Mouse (Mus musculus) liver, embryonic 15.5 days (tissue): ENCODE measurements around the gene Mrfap1. TPM values are rescaled to one million over a fixed set of nuclear protein-coding genes. Genes with fewer than 3 reads are reported as not detected.
A peak's percentile ranks its signal among the peaks of the same experiment; 100 is the strongest.
"Not testable (repeated sequence)": the region's sequence is repeated elsewhere in the genome, so short reads cannot be mapped to it uniquely, and the experiment has no call there.

ENCODE experiments used
- ATAC-seq: fragments of 200-750 bp; cut with Nextera tagmentation; 2 replicates; pipeline ENCODE4 v1.8.0; 2017; ENCODE audit warnings: moderate number of reproducible peaks, mild to moderate bottlenecking, moderate library complexity; ENCODE audit not compliant: insufficient read depth
- H3K27ac ChIP-seq: fragments of 300-500 bp; sonication (generic); replicated peaks from 2 replicates; pipeline ENCODE4 v1.5.1; 2015; ENCODE audit warnings: mild to moderate bottlenecking, inconsistent platforms
- H3K27me3 ChIP-seq: fragments of 300-500 bp; sonication (generic); 2 replicates; pipeline ENCODE4 v1.6.1; 2015; ENCODE audit warnings: mild to moderate bottlenecking, inconsistent platforms
- H3K36me3 ChIP-seq: fragments of 300-500 bp; sonication (generic); replicated peaks from 2 replicates; pipeline ENCODE4 v1.6.1; 2015; ENCODE audit warnings: moderate library complexity, mild to moderate bottlenecking, inconsistent platforms
- H3K4me1 ChIP-seq: fragments of 300-500 bp; sonication (generic); replicated peaks from 2 replicates; pipeline ENCODE4 v1.6.1; 2015; ENCODE audit warnings: inconsistent platforms
- H3K4me2 ChIP-seq: fragments of 300-500 bp; sonication (generic); 2 replicates; pipeline ENCODE4 v1.6.1; 2015; ENCODE audit warnings: moderate library complexity, mild to moderate bottlenecking, inconsistent platforms
- H3K4me3 ChIP-seq: fragments of 300-500 bp; sonication (generic); replicated peaks from 2 replicates; pipeline ENCODE4 v1.5.1; 2015; ENCODE audit warnings: mild to moderate bottlenecking, inconsistent platforms
- H3K9ac ChIP-seq: fragments of 300-500 bp; sonication (generic); 2 replicates; pipeline ENCODE4 v1.6.1; 2015; ENCODE audit warnings: moderate library complexity, mild to moderate bottlenecking, inconsistent platforms
- H3K9me3 ChIP-seq: fragments of 300-500 bp; sonication (generic); replicated peaks from 2 replicates; pipeline ENCODE4 v1.6.1; 2016; ENCODE audit warnings: inconsistent platforms
- WGBS: fragments of 180-500 bp; shearing (Covaris S2); methylation state at CpG from one replicate; pipeline ENCODE4 v1.1.7; 2015; ENCODE audit warnings: mixed read lengths; ENCODE audit not compliant: insufficient replicate concordance; 5-methylcytosine and 5-hydroxymethylcytosine counted together
- polyA plus RNA-seq: library from polyadenylated mRNA; unstranded; fragments of >200 nt; fragmentation: Nextera tagmentation; extraction: Ambion mirVana; gene quantifications from 2 replicates; pipeline ENCODE4 v1.2.1, GENCODE M21; 2015

The Mrfap1 gene
- polyA plus RNA-seq, 1 experiment from 2014 or later = 145 TPM

DNA sequence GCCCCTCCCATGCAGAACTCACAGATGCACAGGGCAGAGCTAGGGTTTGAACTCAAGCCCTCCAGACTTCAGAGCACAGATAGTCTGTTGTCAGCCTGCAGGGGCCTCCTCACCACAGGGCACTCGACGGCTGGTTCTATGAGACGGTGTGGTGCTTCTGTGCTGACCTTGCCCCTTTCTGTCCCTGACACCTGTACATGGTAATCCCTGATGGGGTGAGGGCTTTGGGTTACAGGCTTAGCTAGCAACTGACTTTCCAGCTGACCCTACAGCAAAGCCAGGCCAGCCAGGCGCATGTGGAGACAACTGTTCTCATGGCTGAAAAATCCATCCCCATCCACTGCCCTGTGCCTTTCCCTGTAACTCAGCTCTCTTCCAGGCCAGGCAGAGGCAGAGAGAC, 26.3 kb upstream of the Mrfap1 start:
- peaks cover 62% of the 10 kb centered on the region for H3K36me3 ChIP-seq
- 86% methylated on average over 4 of the region's 4 CpGs for WGBS
- H3K9me3 ChIP-seq = no peaks in the 10 kb centered on the region
- ATAC-seq = no peak
- H3K4me2 ChIP-seq = no peak overlapping the region
- no peaks in the 10 kb centered on the region for H3K4me1 ChIP-seq
- no peaks in the 10 kb centered on the region for H3K27me3 ChIP-seq
- no peak overlapping the region for H3K4me3 ChIP-seq
- H3K9ac ChIP-seq = no peak overlapping the region
- H3K27ac ChIP-seq = no peak overlapping the region

DNA sequence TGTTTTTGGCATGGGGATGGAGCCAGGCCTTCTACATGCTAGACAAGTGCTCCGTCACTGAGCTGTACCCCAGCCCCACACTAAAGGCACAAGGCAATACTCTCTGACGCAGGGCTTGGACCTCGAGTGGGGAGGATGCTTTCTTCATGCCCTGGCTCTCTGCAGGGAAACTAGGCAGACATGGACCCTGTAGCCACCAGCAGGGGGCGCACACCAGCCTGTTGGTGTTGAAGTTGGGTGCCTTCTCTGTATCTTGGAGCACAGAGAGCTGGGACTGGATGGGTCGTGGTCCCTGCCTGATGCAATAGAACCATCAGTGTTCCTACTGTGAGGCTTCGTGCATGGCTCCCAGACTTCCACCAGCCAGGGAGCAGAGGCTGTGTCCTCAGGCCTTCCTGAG, 23.6 kb upstream of the Mrfap1 start:
- Histone ChIP-seq H3K27ac (no peak overlapping the region), H3K9me3 (no peaks in the 10 kb centered on the region), H3K4me2 (no peak overlapping the region), H3K9ac (no peak overlapping the region), H3K4me1 (no peaks in the 10 kb centered on the region), H3K4me3 (no peak overlapping the region), H3K27me3 (no peaks in the 10 kb centered on the region), H3K36me3 (peaks cover 52% of the 10 kb centered on the region)
- WGBS = 37% methylated on average over 6 of the region's 6 CpGs
- no peak for ATAC-seq

DNA sequence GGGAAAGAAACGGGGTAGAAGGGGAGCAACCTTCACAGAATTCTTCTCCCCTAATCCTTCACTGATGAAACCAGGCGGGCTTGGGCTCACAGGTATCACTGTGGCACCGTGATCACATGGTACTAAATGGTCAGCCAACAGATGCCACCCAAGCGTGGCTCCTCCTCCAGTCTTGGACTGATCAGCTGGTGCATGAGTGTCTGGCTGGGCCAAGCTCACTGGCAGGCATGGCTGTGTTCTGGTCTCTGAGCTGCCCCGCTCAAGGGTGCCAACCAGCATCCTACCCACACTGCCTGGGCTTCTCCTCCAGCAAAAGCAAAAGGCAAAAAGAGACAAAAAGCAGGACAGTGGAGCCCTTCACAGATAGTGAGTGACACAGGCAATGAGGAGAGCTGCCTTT, 23.2 kb upstream of the Mrfap1 start:
- no peak overlapping the region for H3K27ac ChIP-seq
- ATAC-seq = no peak
- 63% methylated on average over 5 of the region's 5 CpGs for WGBS
- no peak overlapping the region for H3K4me2 ChIP-seq
- no peaks in the 10 kb centered on the region for H3K4me1 ChIP-seq
- H3K36me3 ChIP-seq = peaks cover 49% of the 10 kb centered on the region
- no peaks in the 10 kb centered on the region for H3K27me3 ChIP-seq
- H3K9ac ChIP-seq = no peak overlapping the region
- H3K9me3 ChIP-seq = no peaks in the 10 kb centered on the region
- H3K4me3 ChIP-seq = no peak overlapping the region

DNA sequence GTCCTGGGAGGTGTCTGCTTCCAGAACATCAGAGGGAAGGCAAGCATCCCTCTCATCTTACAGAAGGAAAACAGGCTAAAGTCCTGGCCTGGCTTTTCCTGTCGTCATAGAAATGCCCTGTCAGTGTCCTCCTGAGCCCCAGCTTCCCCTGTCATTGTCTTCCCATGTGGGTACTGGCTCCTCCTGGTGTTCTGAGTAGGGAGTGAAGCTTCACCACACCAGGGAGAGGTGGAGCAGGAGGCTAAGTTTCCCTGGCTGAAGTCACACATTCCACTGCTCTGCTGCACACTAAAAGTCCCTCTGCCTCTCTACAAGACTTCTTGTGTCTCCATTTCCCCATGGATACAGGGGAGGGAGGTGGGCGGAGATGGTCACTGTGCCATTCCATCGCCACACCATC, 21.2 kb upstream of the Mrfap1 start:
- ATAC-seq = no peak
- H3K4me2 ChIP-seq = no peak overlapping the region
- H3K9me3 ChIP-seq = no peaks in the 10 kb centered on the region
- H3K36me3 ChIP-seq = peaks cover 37% of the 10 kb centered on the region
- no peaks in the 10 kb centered on the region for H3K27me3 ChIP-seq
- WGBS = 50% methylated on average over 3 of the region's 3 CpGs
- H3K27ac ChIP-seq = no peak overlapping the region
- no peaks in the 10 kb centered on the region for H3K4me1 ChIP-seq
- H3K9ac ChIP-seq = no peak overlapping the region
- H3K4me3 ChIP-seq = no peak overlapping the region

DNA sequence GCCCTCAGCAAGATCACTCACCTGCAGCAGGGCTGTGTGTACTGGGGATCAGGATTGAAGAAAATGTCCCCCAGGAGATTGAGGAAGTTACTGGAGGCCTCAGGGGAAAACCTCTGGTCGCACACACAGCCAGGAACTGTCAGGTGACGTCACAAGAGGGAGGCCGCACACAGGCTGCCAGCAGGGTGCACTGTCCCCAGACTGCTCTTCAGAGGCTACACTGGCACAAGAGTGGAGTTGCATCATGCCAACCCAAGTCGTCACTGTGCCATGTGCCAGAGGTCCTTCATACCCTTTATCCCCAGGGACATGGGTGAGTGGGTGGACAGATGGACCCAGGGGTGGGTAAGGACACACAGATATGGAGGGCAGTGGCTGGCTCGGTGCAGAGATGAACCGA, 18.0 kb upstream of the Mrfap1 start:
- Histone ChIP-seq H3K4me1 (no peaks in the 10 kb centered on the region), H3K27ac (no peak overlapping the region), H3K36me3 (peaks cover 26% of the 10 kb centered on the region; the same call in 1 of the 2 replicates), H3K9ac (no peak overlapping the region), H3K4me3 (no peak overlapping the region), H3K4me2 (no peak overlapping the region), H3K9me3 (no peaks in the 10 kb centered on the region), H3K27me3 (no peaks in the 10 kb centered on the region)
- no peak for ATAC-seq
- WGBS = 47% methylated on average over 6 of the region's 6 CpGs

DNA sequence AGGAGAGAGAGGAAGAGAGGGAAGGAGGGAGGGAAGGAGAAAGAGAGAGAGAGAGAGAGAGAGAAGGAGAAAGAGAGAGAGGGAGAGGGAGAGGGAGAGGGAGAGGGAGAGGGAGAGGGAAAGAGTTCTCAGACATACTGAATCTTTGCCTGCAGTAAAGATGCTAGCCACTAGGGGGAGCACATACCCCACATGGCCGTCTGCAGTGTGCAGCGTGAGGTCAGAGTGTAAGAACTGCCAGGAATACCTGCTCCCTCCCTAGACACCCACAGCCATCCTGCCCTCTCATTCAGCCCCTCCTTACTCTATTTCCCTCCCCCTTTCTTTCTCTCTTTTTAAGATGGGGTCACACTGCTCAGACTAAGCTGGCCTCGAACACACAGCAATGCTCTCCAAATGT, 14.8 kb upstream of the Mrfap1 start:
- no peak overlapping the region for H3K4me3 ChIP-seq
- WGBS = 28% methylated on average over 3 of the region's 3 CpGs
- ATAC-seq = 0 out of 2 replicates have a peak, but pooled peaks have one; percentile 14

DNA sequence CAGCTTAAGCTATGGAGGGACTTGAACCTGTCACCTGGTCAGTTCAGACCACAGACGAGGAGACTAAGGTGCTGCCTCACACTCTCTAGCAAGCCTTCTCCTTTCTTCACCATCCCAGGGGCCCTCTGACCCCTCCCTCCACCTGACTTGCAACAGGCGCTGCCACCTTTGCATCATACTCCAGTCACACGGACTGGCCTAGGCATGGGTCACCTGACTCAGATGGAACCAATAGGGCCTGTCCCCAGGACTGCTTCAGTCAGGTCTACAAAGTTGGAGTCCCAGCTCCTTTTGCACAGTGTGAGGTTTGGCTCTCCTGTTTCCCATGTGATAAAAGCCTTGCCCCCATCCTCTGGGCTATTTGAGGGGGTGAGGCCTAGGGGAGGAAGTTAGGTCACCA, 14.1 kb upstream of the Mrfap1 start:
- H3K27ac ChIP-seq = no peak overlapping the region
- H3K9ac ChIP-seq = no peak overlapping the region
- 58% methylated on average over 3 of the region's 3 CpGs for WGBS
- ATAC-seq = peak; percentile 10; the same call in 1 of the 2 replicates
- peaks cover 12% of the 10 kb centered on the region; the same call in 1 of the 2 replicates for H3K36me3 ChIP-seq
- H3K4me3 ChIP-seq = no peak overlapping the region
- no peaks in the 10 kb centered on the region for H3K9me3 ChIP-seq
- H3K4me2 ChIP-seq = no peak overlapping the region
- no peaks in the 10 kb centered on the region for H3K27me3 ChIP-seq
- H3K4me1 ChIP-seq = no peaks in the 10 kb centered on the region

More for the DNA sequence above, 14.8 kb upstream of the Mrfap1 start:
- H3K27me3 ChIP-seq = no peaks in the 10 kb centered on the region
- no peaks in the 10 kb centered on the region for H3K9me3 ChIP-seq
- H3K9ac ChIP-seq = no peak overlapping the region
- H3K4me2 ChIP-seq = no peak overlapping the region
- H3K36me3 ChIP-seq = peaks cover 14% of the 10 kb centered on the region; the same call in 1 of the 2 replicates
- no peak overlapping the region for H3K27ac ChIP-seq
- no peaks in the 10 kb centered on the region for H3K4me1 ChIP-seq

DNA sequence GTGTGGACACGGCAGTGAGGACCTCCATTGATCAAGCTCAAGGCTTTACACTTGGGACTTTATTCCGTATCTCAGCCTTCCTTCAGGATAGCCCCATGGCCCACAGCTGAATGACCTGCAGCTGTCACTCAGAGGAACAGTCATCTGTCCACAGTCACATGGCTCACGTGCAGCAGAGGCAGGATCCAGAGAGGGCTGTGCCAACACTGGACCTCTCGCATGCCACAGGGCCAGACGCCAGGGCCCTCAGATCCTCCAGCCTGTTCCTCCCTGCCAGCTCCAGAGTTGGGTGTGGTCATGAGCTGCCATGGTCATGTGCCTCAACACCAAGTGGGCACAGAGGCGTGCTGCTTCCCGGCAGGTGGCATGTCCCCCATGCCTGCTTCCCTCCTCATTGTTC, 12.6 kb upstream of the Mrfap1 start:
- H3K27me3 ChIP-seq = no peaks in the 10 kb centered on the region
- H3K36me3 ChIP-seq = peaks cover 10% of the 10 kb centered on the region; the same call in 1 of the 2 replicates
- no peak overlapping the region for H3K4me2 ChIP-seq
- no peak overlapping the region for H3K4me3 ChIP-seq
- no peak for ATAC-seq
- H3K27ac ChIP-seq = no peak overlapping the region
- no peaks in the 10 kb centered on the region for H3K9me3 ChIP-seq
- H3K4me1 ChIP-seq = no peaks in the 10 kb centered on the region
- 72% methylated on average over 7 of the region's 7 CpGs for WGBS
- no peak overlapping the region for H3K9ac ChIP-seq

DNA sequence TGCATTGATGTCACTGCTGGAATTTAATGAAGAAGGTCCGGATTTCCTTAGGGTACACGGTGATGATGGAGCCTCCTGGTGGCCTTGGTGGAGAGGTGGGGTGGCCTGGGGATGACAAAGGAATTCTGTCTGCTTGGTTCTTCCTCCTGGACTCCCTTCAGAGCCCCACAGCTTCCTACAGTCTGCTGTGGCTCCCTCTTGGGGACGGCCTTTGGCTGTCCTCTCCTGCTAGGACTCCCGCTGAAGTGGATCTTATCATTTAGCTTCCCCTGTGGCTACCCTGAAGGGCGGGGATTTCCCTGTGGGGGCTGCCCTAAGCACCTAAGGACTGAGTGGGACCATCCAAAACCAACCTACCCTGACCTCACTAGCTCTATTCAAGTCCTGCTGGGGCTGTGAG, 10.5 kb upstream of the Mrfap1 start:
- no peak overlapping the region for H3K4me3 ChIP-seq
- H3K36me3 ChIP-seq = no peaks in the 10 kb centered on the region; the same call in 1 of the 2 replicates
- no peak overlapping the region for H3K9ac ChIP-seq
- H3K9me3 ChIP-seq = no peaks in the 10 kb centered on the region
- ATAC-seq = no peak
- WGBS = 18% methylated on average over 5 of the region's 5 CpGs
- peaks cover 4% of the 10 kb centered on the region; the same call in 1 of the 2 replicates for H3K27me3 ChIP-seq
- no peak overlapping the region for H3K4me2 ChIP-seq
- H3K4me1 ChIP-seq = no peaks in the 10 kb centered on the region
- H3K27ac ChIP-seq = no peak overlapping the region

DNA sequence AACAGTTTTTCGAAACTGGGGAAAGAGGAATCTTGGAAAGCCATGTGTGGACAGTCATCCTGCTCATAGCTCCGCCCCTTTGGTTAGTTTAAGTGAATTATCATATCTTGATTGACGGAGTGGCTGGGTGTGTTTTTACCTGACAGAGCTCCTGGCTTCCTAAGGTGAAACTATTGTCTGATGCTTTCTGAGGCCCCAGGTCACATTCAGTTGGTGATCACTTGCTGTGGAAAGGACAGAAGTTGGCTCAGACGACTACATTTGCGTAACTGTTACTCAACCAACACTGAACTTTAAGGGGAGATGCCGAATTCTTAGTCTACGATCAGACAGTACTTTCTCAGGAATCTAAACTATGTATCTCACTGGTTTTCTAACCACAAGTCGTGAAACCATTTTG, 719 bp upstream of the Mrfap1 start:
- Histone ChIP-seq H3K27ac (peak overlapping the region; percentile 95), H3K36me3 (peaks cover 18% of the 10 kb centered on the region), H3K4me2 (peak overlapping the region; percentile 78), H3K27me3 (peaks cover 25% of the 10 kb centered on the region), H3K9ac (peak overlapping the region; percentile 39; the same call in 1 of the 2 replicates), H3K4me1 (peaks cover 22% of the 10 kb centered on the region), H3K4me3 (peak overlapping the region; percentile 83), H3K9me3 (no peaks in the 10 kb centered on the region)
- WGBS = 50% methylated on average over 8 of the region's 8 CpGs
- no peak for ATAC-seq

DNA sequence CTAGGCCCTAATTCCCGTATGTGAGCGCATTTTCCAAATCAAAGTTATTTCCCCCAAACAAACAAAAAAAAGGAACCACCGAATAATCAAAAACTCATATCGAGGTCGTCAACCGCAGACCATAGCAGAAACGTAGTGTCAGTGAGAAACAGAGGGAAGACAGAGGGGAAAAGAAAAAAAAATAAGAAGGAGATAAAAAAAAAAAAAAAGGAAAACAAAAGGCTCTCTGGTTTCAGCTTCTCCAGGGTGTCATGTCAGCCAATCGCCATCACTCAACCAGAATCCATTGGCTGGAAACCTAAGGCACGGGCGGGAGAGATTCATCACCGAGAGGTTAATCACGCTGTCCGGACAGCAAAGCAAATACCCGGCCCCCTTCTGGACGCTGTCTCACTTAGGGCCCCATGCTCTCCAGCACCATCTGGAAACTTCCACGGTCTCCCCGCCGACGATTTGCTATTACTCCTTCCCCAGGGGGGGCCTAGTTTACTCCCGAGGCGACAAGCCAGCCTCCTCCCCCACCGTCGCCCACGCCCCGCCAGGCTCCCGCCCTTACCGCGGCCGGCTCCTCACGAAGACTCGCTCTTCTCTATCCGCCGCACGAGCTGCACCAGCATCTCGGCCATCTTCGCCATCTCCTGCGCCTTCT, 801 bp downstream of the Mrfap1 start:
- Histone ChIP-seq H3K27ac (peak overlapping the region; percentile 95), H3K4me3 (peak overlapping the region; percentile 83), H3K9ac (peak overlapping the region; percentile 73), H3K4me2 (peak overlapping the region; percentile 78), H3K36me3 (peaks cover 18% of the 10 kb centered on the region), H3K27me3 (peaks cover 22% of the 10 kb centered on the region), H3K4me1 (peaks cover 32% of the 10 kb centered on the region)
- not testable (repeated sequence) for H3K9me3 ChIP-seq
- 2% methylated on average over 36 of the region's 37 CpGs for WGBS
- ATAC-seq = peak; percentile 64

DNA sequence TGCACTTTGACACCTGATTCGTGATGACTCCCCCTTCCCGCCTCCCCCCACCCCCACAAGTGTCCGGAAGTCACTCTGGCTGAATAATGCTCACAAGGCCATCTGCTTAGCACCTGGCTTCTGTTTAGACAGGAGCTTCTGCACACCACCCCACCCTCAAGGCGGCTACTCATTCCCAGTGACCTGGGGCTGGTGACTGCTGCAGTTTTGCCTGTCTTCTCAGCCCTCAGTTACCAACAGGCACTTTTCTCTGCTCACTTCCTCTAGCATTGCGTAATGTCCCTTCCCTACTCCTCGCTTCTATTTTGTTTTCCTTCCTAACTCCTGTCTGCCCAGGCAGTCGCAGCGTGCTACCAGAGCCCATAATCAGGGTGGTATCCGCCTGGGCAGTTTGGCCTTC, 4.7 kb downstream of the Mrfap1 start:
- Histone ChIP-seq H3K4me2 (peak overlapping the region; percentile 26; the same call in 1 of the 2 replicates), H3K27ac (no peak overlapping the region), H3K4me1 (peaks cover 26% of the 10 kb centered on the region), H3K36me3 (peaks cover 18% of the 10 kb centered on the region), H3K9ac (no peak overlapping the region), H3K27me3 (peaks cover under 1% of the 10 kb centered on the region; the same call in 1 of the 2 replicates), H3K9me3 (no peaks in the 10 kb centered on the region), H3K4me3 (no peak overlapping the region)
- no peak for ATAC-seq
- 33% methylated on average over 9 of the region's 9 CpGs for WGBS
